Mouse (Mus musculus) cerebellum, adult 18-20 months (tissue): ENCODE results near the gene Dhrs7b.
A peak's percentile ranks its signal among the peaks of the same experiment; 100 is the strongest.
"Not testable (repeated sequence)": the region's sequence is repeated elsewhere in the genome, so short reads cannot be mapped to it uniquely, and the experiment has no call there.

Experiments used
- DNase-seq, 2 experiments: peaks; one replicate each; pipeline ENCODE4 v3.0.0; 2021

Dhrs7b gene

GRCm38 (mm10) chr11:60830433-60831052 is at the start of gene Dhrs7b:
Gene Dhrs7b (plus strand): TSS chr11:60830631.
- DNase-seq: peak; percentile 91 to 93

- DNase-seq: no peak
Measured at GRCm38 (mm10) chr11:60784179-60784922, 46.1 kb upstream of the Dhrs7b start.

GRCm38 (mm10) chr11:60787595-60787994 is 42.8 kb upstream of the Dhrs7b start:
- no peak for DNase-seq

- DNase-seq: no peak
Measured at GRCm38 (mm10) chr11:60790472-60790871, 40.0 kb upstream of the Dhrs7b start.

- DNase-seq: no peak
Measured at GRCm38 (mm10) chr11:60796342-60796741, 34.1 kb upstream of the Dhrs7b start.

- no peak for DNase-seq
Measured at GRCm38 (mm10) chr11:60799977-60800376, 30.5 kb upstream of the Dhrs7b start.

- no peak for DNase-seq
Measured at GRCm38 (mm10) chr11:60800892-60801291, 29.5 kb upstream of the Dhrs7b start.

GRCm38 (mm10) chr11:60808286-60809070 is 22.0 kb upstream of the Dhrs7b start:
- DNase-seq: no peak

GRCm38 (mm10) chr11:60809546-60809945 is 20.9 kb upstream of the Dhrs7b start:
- DNase-seq: no peak

- no peak for DNase-seq
Measured at GRCm38 (mm10) chr11:60810046-60810965, 20.1 kb upstream of the Dhrs7b start.

GRCm38 (mm10) chr11:60811054-60811460 is 19.4 kb upstream of the Dhrs7b start:
- peak; percentile 84 to 89 for DNase-seq

- DNase-seq: not testable (repeated sequence)
Measured at GRCm38 (mm10) chr11:60811618-60812017, 18.8 kb upstream of the Dhrs7b start, which contains the start of gene Shmt1. Gene Shmt1 (minus strand): TSS chr11:60811718.

GRCm38 (mm10) chr11:60816398-60816797 is 14.0 kb upstream of the Dhrs7b start:
- no peak for DNase-seq

GRCm38 (mm10) chr11:60823771-60824170 is 6.7 kb upstream of the Dhrs7b start:
- DNase-seq: no peak

- DNase-seq: no peak
Measured at GRCm38 (mm10) chr11:60825191-60825590, 5.2 kb upstream of the Dhrs7b start.

- DNase-seq: no peak
Measured at GRCm38 (mm10) chr11:60826700-60827099, 3.7 kb upstream of the Dhrs7b start.

GRCm38 (mm10) chr11:60827241-60827945 is 3.0 kb upstream of the Dhrs7b start:
- no peak for DNase-seq

- no peak for DNase-seq
Measured at GRCm38 (mm10) chr11:60828903-60829302, 1.5 kb upstream of the Dhrs7b start.

- no peak for DNase-seq
Measured at GRCm38 (mm10) chr11:60836897-60837296, 6.5 kb downstream of the Dhrs7b start.

GRCm38 (mm10) chr11:60837644-60838406 is 7.4 kb downstream of the Dhrs7b start:
- DNase-seq: no peak
